Comparison of ENCODE assay signal across 10 mouse cellular contexts in the genomic region with DNA sequence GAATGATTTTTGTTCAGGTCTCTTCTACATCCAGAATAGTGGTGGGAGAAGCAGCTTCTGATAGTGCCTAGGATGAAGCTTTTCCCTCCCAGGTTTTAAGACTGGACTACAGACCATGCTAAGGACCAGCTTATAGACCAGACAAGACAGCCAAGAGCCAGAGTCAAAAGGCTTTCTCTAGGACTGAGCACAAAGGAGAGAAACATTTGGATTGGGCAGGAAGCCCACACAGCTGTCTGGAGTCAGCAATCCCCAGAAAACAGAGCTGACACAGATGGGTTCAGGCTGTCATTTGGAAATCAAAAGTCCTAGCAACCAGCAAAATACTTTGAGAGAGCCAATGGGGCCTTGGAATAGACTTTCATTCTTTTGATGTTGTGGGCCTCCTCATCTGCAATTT.
A peak's percentile ranks its signal among the peaks of the same experiment; 100 is the strongest.
DNase-seq lines count a peak whose midpoint lies in the region; ATAC-seq and TF ChIP-seq lines count a peak whose summit lies in the region.
"Had no signal": no experiment of that assay in that cellular context is flagged by ENCODE, and none has a peak within 500 bp of the region (broad histone marks: within the 10 kb centered on the region; RNA-seq: fewer than 3 reads in every experiment).

No protein-coding gene starts in this region.

- no peak overlapping the region for H3K4me2 ChIP-seq in forebrain, postnatal 0 days (ENCODE audit: low read depth)

- no peaks in the 10 kb centered on the region for H3K4me1 ChIP-seq in forebrain, postnatal 0 days (ENCODE audit: insufficient read depth)
- no peaks in the 10 kb centered on the region for H3K4me1 ChIP-seq in forebrain, embryonic 10.5 days

- no peak overlapping the region for H3K4me3 ChIP-seq in forebrain, postnatal 0 days (ENCODE audit: low read depth, low read length)
- no peak overlapping the region for H3K4me3 ChIP-seq in forebrain, embryonic 10.5 days

- peaks cover 88% of the 10 kb centered on the region for H3K36me3 ChIP-seq in forebrain, postnatal 0 days (ENCODE audit: insufficient read depth)
- H3K36me3 ChIP-seq in forebrain, embryonic 10.5 days (replicated peaks): peaks cover 38% of the 10 kb centered on the region

- no peak for TF ChIP-seq CTCF in forebrain, postnatal 0 days (IDR thresholded peaks at IDR 0.05; ENCODE audit: low read depth)

- no peak for DNase-seq in forebrain, postnatal 0 days
- no peak for DNase-seq in forebrain, embryonic 10.5 days (ENCODE audit: extremely low spot score, low spot score)
- DNase-seq in urinary bladder, postnatal 14 days (ENCODE audit: low spot score): peak; percentile 21
- no peak for DNase-seq in urinary bladder, postnatal 25 days (ENCODE audit: low spot score)
- peak; percentile 25 to 36 for DNase-seq in layer of hippocampus, postnatal 14 days (ENCODE audit: low spot score in 2 of 2)
- no peak for DNase-seq in testis, postnatal 14 days (ENCODE audit: low spot score)
- DNase-seq in adrenal gland, postnatal 4 days (ENCODE audit: low spot score in 2 of 2): no peak
- DNase-seq: cerebellum, adult 18-20 months had no signal

- no peak overlapping the region for H3K27ac ChIP-seq in forebrain, postnatal 0 days (ENCODE audit: low read depth, low read length)
- no peak overlapping the region for H3K27ac ChIP-seq in forebrain, embryonic 10.5 days

- no peaks in the 10 kb centered on the region for H3K9me3 ChIP-seq in forebrain, postnatal 0 days (ENCODE audit: low read length)
- no peaks in the 10 kb centered on the region for H3K9me3 ChIP-seq in forebrain, embryonic 10.5 days

- H3K27me3 ChIP-seq in forebrain, postnatal 0 days (ENCODE audit: insufficient read depth, low read length): no peaks in the 10 kb centered on the region
- no peaks in the 10 kb centered on the region for H3K27me3 ChIP-seq in forebrain, embryonic 10.5 days (ENCODE audit: poor library complexity, severe bottlenecking)

- ATAC-seq in forebrain, postnatal 0 days: peak; percentile 70
- ATAC-seq in megakaryocyte, adult 5-6 weeks (ENCODE audit: poor library complexity, severe bottlenecking): no peak
- ATAC-seq: inflammation-experienced regulatory T-cells, adult 6 months had no signal

- H3K9ac ChIP-seq in forebrain, postnatal 0 days: no peak overlapping the region

Comparison
In these comparisons a context has a peak if more than half of its experiments do, and no peak if none do; other contexts are left out.
1. DNase-seq: peak in urinary bladder, postnatal 14 days (single experiment) and layer of hippocampus, postnatal 14 days (2 of 2); none in forebrain, postnatal 0 days (single experiment), forebrain, embryonic 10.5 days (single experiment), urinary bladder, postnatal 25 days (single experiment), testis, postnatal 14 days (single experiment) and adrenal gland, postnatal 4 days (0 of 2).